Mouse (Mus musculus): ENCODE data around the gene Zfp473.
"Not testable (repeated sequence)": the region's sequence is repeated elsewhere in the genome, so short reads cannot be mapped to it uniquely, and the experiment has no call there.

Gene Zfp473

DNA sequence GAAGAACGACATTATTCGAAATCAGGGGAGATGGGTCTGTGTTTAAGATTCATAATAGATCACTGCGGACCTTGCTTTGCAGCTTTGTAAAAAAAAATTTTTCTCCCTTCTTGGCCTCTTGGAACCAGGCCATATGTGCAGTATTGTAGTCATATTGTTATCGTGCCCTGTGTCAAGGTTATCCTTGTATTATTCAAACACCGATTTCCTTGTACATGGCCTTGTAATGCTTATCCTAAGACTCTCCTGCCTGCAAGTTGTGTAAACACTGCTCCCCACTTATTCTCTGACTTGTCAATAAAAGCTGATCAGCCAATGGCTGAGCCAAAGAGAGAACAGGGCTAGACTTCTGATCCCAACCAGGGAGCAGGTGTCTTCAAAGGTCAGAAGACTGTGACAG, 28.8 kb downstream of the Zfp473 start:
- no peak for DNase-seq (ENCODE audit: low spot score in 2 of 2)

- DNase-seq (ENCODE audit: low spot score in 2 of 2): no peak
Observed at GRCm38 (mm10) chr7:44709881-44710280, 41.0 kb downstream of the Zfp473 start.

DNA sequence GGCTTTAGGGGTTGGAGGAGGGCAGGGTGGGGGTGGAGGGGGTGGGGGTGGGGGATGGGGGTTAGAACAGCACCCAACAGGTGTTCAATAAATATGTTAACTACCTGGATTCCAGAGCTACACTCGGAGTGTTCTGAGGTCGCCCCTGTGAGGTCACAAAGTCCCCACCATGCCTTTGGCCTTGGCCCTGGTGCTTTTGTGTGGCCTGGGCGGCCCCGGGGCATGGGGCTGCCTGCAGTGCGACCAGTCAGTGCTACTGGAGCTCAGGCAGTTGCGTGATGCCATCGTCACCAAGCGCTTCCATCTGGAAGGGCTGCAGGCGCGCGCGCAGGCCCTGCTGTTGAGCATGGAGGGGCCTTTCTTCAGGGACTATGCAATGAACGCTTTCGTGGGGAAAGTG, 42.3 kb downstream of the Zfp473 start, which contains the start of gene Izumo2:
Izumo2 (plus strand) TSS at position 169 of the 400 bp plus-strand sequence.
- no peak for DNase-seq (ENCODE audit: low spot score in 2 of 2)

- DNase-seq (ENCODE audit: low spot score in 2 of 2): not testable (repeated sequence)
Observed at GRCm38 (mm10) chr7:44708093-44708492, 42.8 kb downstream of the Zfp473 start.

- no peak for DNase-seq (ENCODE audit: low spot score in 2 of 2)
Observed at GRCm38 (mm10) chr7:44707169-44707675, 43.6 kb downstream of the Zfp473 start.

GRCm38 (mm10) chr7:44706322-44706721, 44.5 kb downstream of the Zfp473 start:
- DNase-seq (ENCODE audit: low spot score in 2 of 2): no peak

- DNase-seq (ENCODE audit: low spot score in 2 of 2): no peak
Observed at GRCm38 (mm10) chr7:44705086-44705485, 45.8 kb downstream of the Zfp473 start.

DNA sequence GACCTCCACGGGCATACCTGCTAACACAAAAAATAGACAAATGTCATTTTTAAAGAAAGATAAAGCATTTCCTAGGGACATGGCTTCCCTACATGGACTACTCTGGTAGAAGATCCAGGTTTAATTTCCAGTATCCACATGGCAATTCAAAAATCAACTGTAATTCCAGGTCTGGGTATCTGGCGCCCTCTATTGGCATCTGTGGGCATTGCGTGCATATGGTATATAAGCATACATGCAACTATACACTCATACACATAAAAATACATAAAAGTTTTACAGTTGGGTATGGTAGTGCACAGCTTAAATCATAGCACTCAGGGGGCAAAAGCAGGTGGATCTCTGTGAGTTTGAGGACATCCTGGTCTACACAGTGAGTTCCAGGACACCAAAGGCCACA, 46.5 kb downstream of the Zfp473 start:
- DNase-seq (ENCODE audit: low spot score in 2 of 2): no peak

- no peak for DNase-seq (ENCODE audit: low spot score in 2 of 2)
Observed at GRCm38 (mm10) chr7:44702985-44703384, 47.9 kb downstream of the Zfp473 start.

DNA sequence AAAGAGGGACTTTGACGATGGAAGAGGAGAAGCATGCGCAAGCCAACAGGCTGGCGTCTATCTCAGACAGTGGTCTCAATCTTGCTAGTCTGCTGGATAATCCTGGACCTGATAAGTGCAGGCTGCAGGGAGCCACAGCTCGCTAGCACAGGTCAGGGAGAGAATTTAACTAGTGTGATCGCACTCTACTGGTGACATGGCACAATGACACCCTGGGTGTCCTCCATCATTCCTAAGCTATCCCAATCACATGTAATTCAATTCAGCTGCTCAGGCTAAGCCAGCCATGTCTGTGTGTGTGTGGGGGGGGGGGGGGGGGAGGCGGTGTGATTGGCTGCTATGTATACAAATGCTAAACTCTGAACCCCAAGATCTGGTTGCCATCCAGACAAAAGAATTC, 48.9 kb downstream of the Zfp473 start:
- no peak for DNase-seq (ENCODE audit: low spot score in 2 of 2)

- DNase-seq (ENCODE audit: low spot score in 2 of 2): no peak
Observed at GRCm38 (mm10) chr7:44697980-44698379, 52.9 kb downstream of the Zfp473 start.

- no peak for DNase-seq (ENCODE audit: low spot score in 2 of 2)
Observed at GRCm38 (mm10) chr7:44697191-44697710, 53.6 kb downstream of the Zfp473 start.

- DNase-seq (ENCODE audit: low spot score in 2 of 2): no peak
Observed at GRCm38 (mm10) chr7:44695223-44695622, 55.6 kb downstream of the Zfp473 start.

DNA sequence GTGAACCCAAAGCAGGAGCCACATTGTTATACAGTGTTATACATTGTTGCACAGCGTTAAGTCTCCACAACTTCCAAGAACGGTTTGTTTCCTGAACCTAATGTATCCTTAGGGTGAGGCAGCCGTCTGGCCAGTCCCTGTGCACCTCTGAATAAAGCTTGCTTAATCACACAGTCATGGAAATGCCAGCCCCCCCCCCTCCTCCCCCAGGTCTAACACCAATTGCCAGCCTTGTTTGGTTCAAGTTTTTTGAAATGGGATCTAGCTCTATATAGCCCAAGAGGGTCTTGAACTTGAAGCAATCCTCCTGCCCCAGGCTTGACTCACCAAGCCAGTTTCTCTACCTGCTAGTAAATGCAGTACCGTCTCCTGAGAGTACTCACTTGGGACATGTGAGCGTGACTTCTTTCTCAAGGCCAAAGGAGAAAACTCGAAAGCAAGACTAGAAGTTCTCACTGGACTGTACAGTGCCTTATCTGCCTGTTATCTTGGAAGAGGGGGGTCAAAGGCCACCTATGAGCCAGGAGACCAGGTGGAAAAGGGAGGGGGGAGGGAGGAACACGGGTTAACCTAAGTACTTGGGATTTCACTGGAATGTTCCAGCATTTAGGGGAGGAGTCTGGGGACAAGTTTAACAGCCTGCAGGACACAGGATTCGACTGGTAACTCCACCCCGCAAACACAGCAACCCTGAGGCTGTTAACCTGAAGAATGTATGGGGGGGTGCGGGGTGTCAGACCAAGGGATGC, 57.2 kb downstream of the Zfp473 start:
- no peak for DNase-seq (ENCODE audit: low spot score in 2 of 2)

DNA sequence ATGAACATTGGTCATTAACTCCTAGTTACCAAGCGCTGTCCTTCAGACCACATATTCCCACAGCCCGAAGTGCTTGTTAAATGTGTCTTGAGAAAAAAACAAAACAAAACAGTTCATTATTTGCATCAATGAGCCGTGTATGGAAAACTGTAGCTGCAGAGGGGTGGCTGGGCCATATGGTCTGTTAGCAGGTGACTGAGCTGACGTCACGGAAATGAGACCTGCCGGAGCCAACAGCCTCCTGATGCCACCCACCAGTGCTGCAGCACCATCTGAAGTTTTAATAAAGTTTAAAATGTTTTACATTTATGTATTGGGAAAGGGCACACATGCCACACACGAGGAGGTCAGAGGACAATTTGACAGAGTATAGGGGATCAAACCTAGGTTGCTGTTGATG, 61.5 kb downstream of the Zfp473 start:
- no peak for DNase-seq (ENCODE audit: low spot score in 2 of 2)

- DNase-seq (ENCODE audit: low spot score in 2 of 2): no peak
Observed at GRCm38 (mm10) chr7:44688890-44689289, 62.0 kb downstream of the Zfp473 start.

DNA sequence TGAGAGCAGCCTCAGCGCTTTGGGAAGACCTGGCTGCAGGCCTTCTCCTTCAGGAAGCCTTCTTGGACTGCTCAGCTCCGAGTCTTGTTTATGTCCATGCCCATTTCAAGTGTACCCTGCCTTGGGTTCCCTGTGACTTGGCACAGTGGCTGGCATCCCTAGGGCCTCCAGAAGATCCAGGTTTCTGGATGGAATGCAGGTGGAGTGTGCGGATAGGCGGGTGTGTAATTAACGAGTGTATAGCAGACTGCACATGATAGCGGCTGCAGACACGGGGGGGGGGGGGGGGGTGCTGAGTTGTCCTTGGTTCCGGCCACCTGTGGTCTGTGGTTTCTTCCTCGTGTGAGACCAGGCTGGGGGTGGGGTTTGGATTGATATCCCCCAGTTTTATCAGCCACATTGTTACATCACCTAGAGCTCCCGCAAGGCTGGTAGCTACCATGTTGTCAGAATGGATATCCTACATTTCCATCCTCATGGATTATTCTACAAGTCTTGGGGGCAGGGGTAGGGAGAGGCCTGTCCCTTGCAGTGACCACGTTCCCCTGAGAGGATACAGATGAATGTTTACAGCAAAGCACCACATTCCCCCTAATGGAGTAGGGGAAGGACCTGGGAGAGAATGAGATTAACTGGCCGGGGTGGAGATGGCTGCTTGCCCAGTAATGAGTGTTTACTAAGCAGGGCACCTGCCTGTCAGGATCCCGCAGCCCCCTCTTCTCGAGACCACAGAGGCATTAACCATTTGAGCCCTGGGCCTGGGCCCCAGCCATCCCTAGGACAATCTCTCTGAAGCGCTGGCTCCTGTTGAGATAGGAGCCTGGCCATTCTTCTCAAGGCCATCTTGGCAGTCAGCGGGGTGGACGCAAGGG, 65.1 kb downstream of the Zfp473 start:
- no peak for DNase-seq (ENCODE audit: low spot score in 2 of 2)

- DNase-seq (ENCODE audit: low spot score in 2 of 2): no peak
Observed at GRCm38 (mm10) chr7:44683656-44684055, 67.2 kb downstream of the Zfp473 start.

All from frontal cortex, postnatal 10 days (tissue).